Mouse (Mus musculus) lung, embryonic 14.5 days (tissue): ENCODE results near the gene Gm42715. TPM values are rescaled to one million over a fixed set of nuclear protein-coding genes. Genes with fewer than 3 reads are reported as not detected.
"Not testable (repeated sequence)": the region's sequence is repeated elsewhere in the genome, so short reads cannot be mapped to it uniquely, and the experiment has no call there.

Source experiments
- ATAC-seq: fragments of 200-750 bp; cut with Nextera tagmentation; 2 replicates; pipeline ENCODE4 v1.8.0; 2017; ENCODE audit warnings: mild to moderate bottlenecking, moderate TSS enrichment, moderate library complexity; ENCODE audit not compliant: insufficient read depth
- DNase-seq: peaks from one replicate; pipeline ENCODE4 v3.0.0-alpha.2; 2015
- H3K27ac ChIP-seq: fragments of 300-500 bp; sonication (generic); 2 replicates; pipeline ENCODE4 v1.5.1; 2014; ENCODE audit warnings: low read depth, mild to moderate bottlenecking, moderate library complexity
- H3K27me3 ChIP-seq: fragments of 300-500 bp; sonication (generic); 2 replicates; pipeline ENCODE4 v1.6.1; 2014; ENCODE audit warnings: low read length, control low read depth; ENCODE audit not compliant: insufficient read depth
- H3K36me3 ChIP-seq: fragments of 300-500 bp; sonication (generic); 2 replicates; pipeline ENCODE4 v1.6.1; 2014; ENCODE audit warnings: control low read depth; ENCODE audit not compliant: insufficient read depth
- H3K4me1 ChIP-seq: fragments of 300-500 bp; sonication (generic); 2 replicates; pipeline ENCODE4 v1.6.1; 2014; ENCODE audit warnings: antibody characterized with exemption, control low read depth; ENCODE audit not compliant: insufficient read depth
- H3K4me2 ChIP-seq: fragments of 300-500 bp; sonication (generic); 2 replicates; pipeline ENCODE4 v1.6.1; 2014; ENCODE audit warnings: mild to moderate bottlenecking
- H3K4me3 ChIP-seq: fragments of 300-500 bp; sonication (generic); 2 replicates; pipeline ENCODE4 v1.5.1; 2014; ENCODE audit warnings: low read depth, low read length
- H3K9ac ChIP-seq: fragments of 300-500 bp; sonication (generic); 2 replicates; pipeline ENCODE4 v1.6.1; 2014
- H3K9me3 ChIP-seq: fragments of 300-500 bp; sonication (generic); 2 replicates; pipeline ENCODE4 v1.6.1; 2016; ENCODE audit warnings: low read depth, low read length, control low read depth
- CTCF ChIP-seq: IDR thresholded peaks from 2 replicates; pipeline ENCODE4 v1.5.1; 2016; ENCODE audit warnings: antibody characterized with exemption, low read depth
- WGBS: fragments of 180-500 bp; shearing (Covaris S2); extraction: QIAGEN DNeasy Blood & Tissue Kit; methylation state at CpG from one replicate; pipeline ENCODE4 v1.1.7; 2014; 5-methylcytosine and 5-hydroxymethylcytosine counted together
- polyA plus RNA-seq: library from polyadenylated mRNA; unstranded; fragments of >200 nt; fragmentation: Nextera tagmentation; extraction: Ambion mirVana; gene quantifications from 2 replicates; pipeline ENCODE4 v1.2.1, GENCODE M21; 2014

Gm42715 gene
- polyA plus RNA-seq, 1 experiment from 2014 or later = 20.5 TPM

DNA sequence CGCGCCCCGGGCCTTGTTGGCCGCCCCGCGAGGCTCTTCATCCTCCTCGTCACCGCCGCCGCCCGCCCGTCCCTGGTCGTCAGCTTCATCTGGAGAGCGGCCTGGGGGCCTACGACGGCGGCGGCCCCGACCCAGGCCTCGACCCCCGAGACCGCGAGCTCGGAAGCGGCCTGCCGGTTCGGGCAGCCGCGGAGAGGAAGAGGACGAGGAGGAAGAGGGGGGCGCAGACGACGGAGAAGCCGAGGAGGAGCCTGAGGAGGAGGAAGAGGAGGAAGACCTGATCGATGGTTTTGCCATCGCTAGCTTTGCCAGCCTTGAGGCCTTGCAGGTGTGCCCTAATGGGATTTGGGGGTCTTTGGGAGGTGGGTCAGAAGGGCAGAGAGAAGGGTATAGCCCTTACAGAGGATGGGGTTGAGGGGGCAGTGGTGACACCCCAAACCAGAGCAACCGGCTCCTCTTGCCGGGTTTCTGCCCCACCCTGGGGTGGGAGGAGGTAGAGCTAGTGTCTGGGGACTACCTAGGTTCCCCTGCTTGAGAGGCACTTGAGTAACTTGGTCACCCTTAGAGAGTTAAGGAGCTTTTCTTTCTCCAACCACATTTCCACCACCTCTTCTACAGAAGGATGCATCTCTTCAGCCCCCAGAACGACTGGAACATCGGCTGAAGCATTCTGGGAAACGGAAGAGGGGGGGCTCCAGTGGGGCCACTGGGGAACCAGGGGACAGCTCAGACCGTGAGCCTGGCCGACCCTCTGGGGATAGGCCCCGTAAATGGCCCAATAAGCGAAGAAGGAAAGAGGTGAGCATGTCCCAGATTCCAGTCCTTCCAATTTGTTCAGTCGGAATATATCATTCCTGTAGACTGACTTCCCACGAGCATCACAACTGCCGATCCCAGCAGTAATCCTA, 39.8 kb upstream of the Gm42715 start:
- H3K4me1 ChIP-seq = peaks cover 15% of the 10 kb centered on the region
- peak overlapping the region; percentile 94 for H3K27ac ChIP-seq
- H3K9ac ChIP-seq = peak overlapping the region; percentile 94
- H3K4me2 ChIP-seq = peak overlapping the region; percentile 72
- WGBS = 3% methylated on average over 48 of the region's 48 CpGs
- ATAC-seq (no peak), DNase-seq (peak; percentile 18)
- peaks cover 70% of the 10 kb centered on the region for H3K36me3 ChIP-seq
- TF ChIP-seq CTCF = no peak
- H3K4me3 ChIP-seq = peak overlapping the region; percentile 99
- H3K9me3 ChIP-seq = no peaks in the 10 kb centered on the region
- H3K27me3 ChIP-seq = no peaks in the 10 kb centered on the region

GRCm38 (mm10) chr7:127480321-127480720, 39.1 kb upstream of the Gm42715 start:
- Histone ChIP-seq H3K36me3 (peaks cover 70% of the 10 kb centered on the region), H3K27ac (no peak overlapping the region; the same call in 1 of the 2 replicates), H3K9ac (peak overlapping the region; percentile 94), H3K9me3 (no peaks in the 10 kb centered on the region), H3K4me1 (peaks cover 15% of the 10 kb centered on the region), H3K4me3 (peak overlapping the region; percentile 99), H3K4me2 (peak overlapping the region; percentile 72), H3K27me3 (no peaks in the 10 kb centered on the region)
- no peak for DNase-seq
- ATAC-seq = no peak
- 59% methylated on average over 2 of the region's 2 CpGs for WGBS
- TF ChIP-seq CTCF = no peak

- DNase-seq (no peak), ATAC-seq (no peak)
- Histone ChIP-seq H3K27me3 (no peaks in the 10 kb centered on the region), H3K9ac (no peak overlapping the region), H3K9me3 (no peaks in the 10 kb centered on the region), H3K36me3 (peaks cover 98% of the 10 kb centered on the region), H3K4me1 (peaks cover 6% of the 10 kb centered on the region), H3K27ac (no peak overlapping the region), H3K4me2 (no peak overlapping the region), H3K4me3 (no peak overlapping the region)
- 84% methylated on average over 5 of the region's 5 CpGs for WGBS
- TF ChIP-seq CTCF = no peak
Measured at GRCm38 (mm10) chr7:127485416-127485815, 34.0 kb upstream of the Gm42715 start.

- DNase-seq, H3K4me2 ChIP-seq, H3K4me1 ChIP-seq, H3K9ac ChIP-seq, H3K27me3 ChIP-seq, ATAC-seq, H3K9me3 ChIP-seq, H3K27ac ChIP-seq, H3K4me3 ChIP-seq: not testable (repeated sequence)
- peaks cover 91% of the 10 kb centered on the region for H3K36me3 ChIP-seq
- WGBS = 79% methylated on average over 4 of the region's 5 CpGs
Measured at GRCm38 (mm10) chr7:127488364-127488763, 31.0 kb upstream of the Gm42715 start.

DNA sequence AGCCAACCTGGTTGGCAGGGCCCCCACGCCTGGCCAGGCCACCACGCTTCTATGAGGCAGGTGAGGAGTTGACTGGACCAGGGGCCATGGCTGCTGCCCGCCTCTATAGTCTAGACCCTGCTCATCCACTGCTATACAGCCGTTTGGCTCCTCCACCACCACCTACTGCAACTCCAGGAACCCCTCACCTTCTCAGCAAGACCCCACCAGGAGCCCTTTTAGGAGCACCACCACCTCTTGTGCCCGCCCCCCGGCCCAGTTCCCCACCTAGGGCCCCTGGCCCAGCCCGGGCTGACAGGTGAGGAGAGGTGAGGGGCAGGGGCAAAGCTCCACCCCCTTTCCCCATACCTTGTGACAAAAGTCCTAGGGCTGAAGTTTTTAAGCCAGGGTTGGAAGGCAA, 29.4 kb upstream of the Gm42715 start:
- Histone ChIP-seq H3K27ac (no peak overlapping the region), H3K36me3 (peaks cover 74% of the 10 kb centered on the region), H3K27me3 (no peaks in the 10 kb centered on the region), H3K4me1 (no peaks in the 10 kb centered on the region), H3K4me3 (no peak overlapping the region), H3K9ac (no peak overlapping the region), H3K4me2 (no peak overlapping the region), H3K9me3 (no peaks in the 10 kb centered on the region)
- DNase-seq = no peak
- no peak for TF ChIP-seq CTCF
- WGBS = 88% methylated on average over 7 of the region's 7 CpGs
- no peak for ATAC-seq

GRCm38 (mm10) chr7:127491846-127492245, 27.5 kb upstream of the Gm42715 start:
- H3K36me3 ChIP-seq = peaks cover 56% of the 10 kb centered on the region
- DNase-seq (no peak), ATAC-seq (no peak)
- H3K9me3 ChIP-seq = no peaks in the 10 kb centered on the region
- no peak overlapping the region for H3K4me2 ChIP-seq
- H3K9ac ChIP-seq = no peak overlapping the region
- no peak overlapping the region for H3K4me3 ChIP-seq
- no peaks in the 10 kb centered on the region for H3K27me3 ChIP-seq
- TF ChIP-seq CTCF = no peak
- H3K4me1 ChIP-seq = no peaks in the 10 kb centered on the region
- 71% methylated on average over 3 of the region's 3 CpGs for WGBS
- no peak overlapping the region for H3K27ac ChIP-seq

DNA sequence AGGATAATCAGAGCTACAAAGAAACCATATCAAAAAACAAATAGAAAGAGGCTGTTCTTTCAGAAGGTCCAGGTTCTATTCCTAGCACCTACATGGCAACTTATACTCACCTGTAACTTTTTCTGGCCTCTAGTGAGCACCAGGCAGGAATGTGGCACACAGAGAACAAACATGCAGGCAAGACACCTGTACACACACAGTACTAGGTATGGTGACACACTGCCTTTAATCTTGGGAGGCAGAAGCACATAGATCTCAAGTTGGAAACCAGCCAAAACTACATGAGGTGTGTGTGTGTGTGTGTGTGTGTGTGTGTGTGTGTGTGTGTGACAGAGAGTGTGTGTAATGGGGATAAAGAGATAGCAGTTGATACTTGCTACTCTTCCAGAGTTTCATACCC, 24.7 kb upstream of the Gm42715 start:
- no peak overlapping the region for H3K9ac ChIP-seq
- DNase-seq (no peak), ATAC-seq (no peak)
- no peak overlapping the region for H3K27ac ChIP-seq
- no peaks in the 10 kb centered on the region for H3K9me3 ChIP-seq
- no peak for TF ChIP-seq CTCF
- no peaks in the 10 kb centered on the region for H3K4me1 ChIP-seq
- no peak overlapping the region for H3K4me3 ChIP-seq
- H3K27me3 ChIP-seq = no peaks in the 10 kb centered on the region
- H3K36me3 ChIP-seq = peaks cover 30% of the 10 kb centered on the region
- H3K4me2 ChIP-seq = no peak overlapping the region
